Mouse (Mus musculus): ENCODE measurements around the gene 1520401A03Rik.

- TF ChIP-seq CTCF (IDR thresholded peaks at IDR 0.05; ENCODE audit: extremely low read depth, insufficient read depth, low read length) (peak; percentile 67), POLR2A (IDR thresholded peaks at IDR 0.05; ENCODE audit: extremely low read depth, insufficient read depth, low read length) (no peak)
Measured at GRCm38 (mm10) chr17:23664556-23665021, 58.0 kb downstream of the 1520401A03Rik start.

Data from cortical plate, adult 2 months (tissue).